Mouse (Mus musculus) thymus, adult 2 months (tissue): ENCODE results near the gene Ciao2b. TPM values are rescaled to one million over a fixed set of nuclear protein-coding genes. Genes with fewer than 3 reads are reported as not detected.
"Not testable (repeated sequence)": the region's sequence is repeated elsewhere in the genome, so short reads cannot be mapped to it uniquely, and the experiment has no call there.

Experiments used
- DNase-seq: peaks from one replicate; pipeline ENCODE4 v3.0.0; 2021
- H3K27ac ChIP-seq: fragments of 200-500 bp; 2 replicates; pipeline ENCODE4 v1.5.1; 2012; ENCODE audit warnings: low read length, control low read depth; ENCODE audit not compliant: control insufficient read depth, insufficient read depth
- H3K27me3 ChIP-seq: fragments of 200-500 bp; 2 replicates; pipeline ENCODE4 v1.6.1; 2012; ENCODE audit warnings: mild to moderate bottlenecking, low read length, moderate library complexity, mixed read lengths; ENCODE audit not compliant: control insufficient read depth, insufficient read depth
- H3K36me3 ChIP-seq: fragments of 200-500 bp; 2 replicates; pipeline ENCODE4 v1.6.1; 2012; ENCODE audit warnings: mild to moderate bottlenecking, low read length, moderate library complexity; ENCODE audit not compliant: control insufficient read depth, insufficient read depth
- H3K4me1 ChIP-seq: fragments of 200-500 bp; replicated peaks from 2 replicates; pipeline ENCODE4 v1.6.1; 2012; ENCODE audit warnings: low read length; ENCODE audit not compliant: control insufficient read depth, insufficient read depth
- H3K4me3 ChIP-seq: fragments of 200-500 bp; 2 replicates; pipeline ENCODE4 v1.5.1; 2012; ENCODE audit warnings: mild to moderate bottlenecking, low read length, control low read depth, moderate library complexity; ENCODE audit not compliant: control insufficient read depth, insufficient read depth
- CTCF ChIP-seq: fragments of 200-500 bp; IDR thresholded peaks from 2 replicates; pipeline ENCODE4 v1.5.1; 2012; ENCODE audit warnings: mild to moderate bottlenecking, control low read depth, low read length, moderate library complexity, borderline replicate concordance; ENCODE audit not compliant: control insufficient read depth, poor library complexity, insufficient read depth; ENCODE audit errors: extremely low read depth
- POLR2A ChIP-seq: fragments of 200-500 bp; IDR thresholded peaks from 2 replicates; pipeline ENCODE4 v1.6.1; 2012; ENCODE audit warnings: mild to moderate bottlenecking, low read length, control low read depth, moderate library complexity; ENCODE audit not compliant: control insufficient read depth, poor library complexity, insufficient read depth; ENCODE audit errors: extremely low read depth
- WGBS: fragments of 180-500 bp; shearing (Covaris S2); methylation state at CpG from one replicate; pipeline ENCODE4 v1.1.7; 2018; 5-methylcytosine and 5-hydroxymethylcytosine counted together
- polyA plus RNA-seq: library from polyadenylated mRNA; depleted of rRNA; stranded (reverse); fragments of >200 nt; gene quantifications from 2 replicates; pipeline ENCODE4 v1.2.3, GENCODE M21; 2012; rRNA removed

Ciao2b gene
- polyA plus RNA-seq: 72.0 and 76.9 TPM in 2 replicates

DNA sequence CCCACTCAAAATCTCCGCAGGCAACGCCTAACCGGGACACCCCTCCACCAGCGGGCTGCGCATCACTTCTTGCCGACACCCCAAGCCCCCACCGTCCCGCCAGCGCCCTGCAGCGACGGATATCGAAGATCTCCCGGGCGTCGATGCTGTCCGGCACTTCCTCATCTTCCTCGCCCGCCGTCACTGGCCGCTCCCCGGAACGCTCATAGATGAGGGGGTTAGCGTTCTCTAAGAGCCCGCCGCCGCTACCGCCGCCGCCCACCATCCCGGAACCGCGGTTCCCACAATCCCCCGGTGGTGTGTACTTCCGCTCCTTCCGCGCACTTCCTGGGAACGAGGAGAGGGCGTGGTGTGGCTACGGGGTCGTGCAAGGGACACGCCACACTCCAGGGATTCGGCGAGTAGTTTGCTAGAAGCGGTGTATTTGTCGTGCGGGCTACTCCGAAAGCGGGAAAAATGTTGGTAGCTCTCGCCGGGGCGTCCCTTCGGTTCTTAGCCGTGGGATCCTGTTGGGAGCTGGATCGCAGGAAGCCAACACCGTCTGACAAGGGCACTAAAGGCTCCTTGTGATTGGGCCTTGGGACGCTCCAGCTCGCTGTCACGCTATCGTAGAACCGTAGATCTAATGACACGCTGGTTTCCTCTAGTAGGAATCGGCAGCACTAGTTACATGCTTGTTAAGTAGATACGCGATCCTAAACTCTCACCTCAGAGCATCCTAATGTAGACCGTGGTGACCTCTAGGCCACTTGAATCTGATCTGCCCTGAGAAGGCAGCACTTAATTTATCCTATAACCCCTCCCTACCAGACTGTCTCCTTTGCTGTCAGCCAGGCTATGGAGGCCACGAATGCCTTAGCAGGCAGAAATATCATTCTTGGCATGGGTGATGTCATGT lies at the start of gene Ciao2b:
TSS of gene Ciao2b (minus strand) at position 540 of the 898 bp plus-strand sequence.
- no peak within 1 kb of the TSS for H3K27ac ChIP-seq
- under 1% methylated on average over 66 of the region's 66 CpGs for WGBS
- peak within 1 kb of the TSS; percentile 94 for H3K4me3 ChIP-seq
- peak; percentile 90 for DNase-seq
- H3K4me1 ChIP-seq: peaks cover 16% of the 10 kb centered on the region
- TF ChIP-seq CTCF (no peak), POLR2A (peak; percentile 80)
- peaks cover 6% of the 10 kb centered on the region; the same call in 1 of the 2 replicates for H3K36me3 ChIP-seq
- H3K27me3 ChIP-seq: no peaks in the 10 kb centered on the region

GRCm38 (mm10) chr8:104688433-104688832 lies 46.7 kb upstream of the Ciao2b start:
- Histone ChIP-seq H3K4me3 (no peak overlapping the region), H3K36me3 (no peaks in the 10 kb centered on the region), H3K27me3 (no peaks in the 10 kb centered on the region), H3K4me1 (no peaks in the 10 kb centered on the region), H3K27ac (no peak overlapping the region)
- no peak for DNase-seq
- TF ChIP-seq CTCF: no peak
- TF ChIP-seq POLR2A: no peak
- 75% methylated on average over 4 of the region's 4 CpGs for WGBS

DNA sequence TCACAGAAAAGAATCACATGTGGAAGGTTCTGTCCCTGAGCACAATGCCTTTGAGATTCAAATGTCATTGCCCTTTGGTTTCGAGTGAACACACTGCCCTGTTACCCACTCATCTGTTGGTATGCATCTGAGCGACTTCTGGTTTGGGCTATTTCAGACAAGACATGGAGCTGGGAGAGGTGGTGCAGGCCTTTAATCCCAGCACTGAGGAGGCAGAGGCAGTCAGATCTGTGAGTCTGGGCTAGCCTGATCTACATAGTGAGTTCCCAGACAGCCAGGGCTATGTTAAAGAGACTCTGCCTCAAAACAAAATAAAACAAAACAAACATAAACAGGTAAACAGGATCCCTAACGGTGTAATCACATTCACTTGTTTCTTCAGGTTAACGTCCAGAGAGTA lies 13.8 kb upstream of the Ciao2b start:
- no peaks in the 10 kb centered on the region for H3K27me3 ChIP-seq
- WGBS: 92% methylated on average over 4 of the region's 4 CpGs
- no peak for TF ChIP-seq CTCF
- no peak for TF ChIP-seq POLR2A
- H3K36me3 ChIP-seq: no peaks in the 10 kb centered on the region
- H3K4me1 ChIP-seq: no peaks in the 10 kb centered on the region
- no peak overlapping the region for H3K27ac ChIP-seq
- no peak overlapping the region for H3K4me3 ChIP-seq
- no peak for DNase-seq

GRCm38 (mm10) chr8:104654984-104655383 lies 13.2 kb upstream of the Ciao2b start:
- peak; percentile 80 for DNase-seq
- Histone ChIP-seq H3K27me3 (no peaks in the 10 kb centered on the region), H3K36me3 (no peaks in the 10 kb centered on the region), H3K4me3 (no peak overlapping the region), H3K27ac (no peak overlapping the region), H3K4me1 (no peaks in the 10 kb centered on the region)
- WGBS: under 1% methylated on average over 3 of the region's 3 CpGs
- TF ChIP-seq CTCF (peak; percentile 52; the same call in 1 of the 2 replicates), POLR2A (no peak)

DNA sequence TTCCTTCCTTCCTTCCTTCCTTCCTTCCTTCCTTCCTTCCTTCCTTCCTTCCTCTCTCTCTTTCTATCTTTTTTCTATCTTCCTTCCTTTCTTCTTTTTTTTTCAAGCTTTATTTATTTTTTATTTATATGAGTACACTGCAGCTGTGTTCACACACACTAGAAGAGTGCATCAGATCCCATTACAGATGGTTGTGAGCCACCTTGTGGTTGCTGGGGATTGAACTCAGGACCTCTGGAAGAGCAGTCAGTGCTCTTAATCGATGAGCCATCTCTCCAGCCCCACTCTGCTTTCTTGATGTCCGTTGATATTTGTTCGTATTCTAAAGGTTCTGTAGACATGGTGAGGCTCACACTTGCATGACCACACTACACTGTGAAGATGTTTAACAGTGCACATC lies 2.4 kb upstream of the Ciao2b start:
- H3K27me3 ChIP-seq, H3K36me3 ChIP-seq, H3K4me3 ChIP-seq, DNase-seq, H3K27ac ChIP-seq: not testable (repeated sequence)
- H3K4me1 ChIP-seq: peaks cover 16% of the 10 kb centered on the region
- 75% methylated on average over 3 of the region's 3 CpGs for WGBS

- TF ChIP-seq POLR2A: no peak
- 81% methylated on average over 6 of the region's 6 CpGs for WGBS
- no peak for DNase-seq
- H3K27ac ChIP-seq: no peak overlapping the region
- H3K27me3 ChIP-seq: no peaks in the 10 kb centered on the region
- H3K4me1 ChIP-seq: peaks cover 16% of the 10 kb centered on the region
- H3K4me3 ChIP-seq: no peak overlapping the region
- peaks cover 6% of the 10 kb centered on the region; the same call in 1 of the 2 replicates for H3K36me3 ChIP-seq
Observed at GRCm38 (mm10) chr8:104642324-104642654, 524 bp upstream of the Ciao2b start.
